Mouse (Mus musculus): ENCODE results near the gene Btbd35f14.
"Not testable (repeated sequence)": the region's sequence is repeated elsewhere in the genome, so short reads cannot be mapped to it uniquely, and the experiment has no call there.

The Btbd35f14 gene

GRCm38 (mm10) chrX:33702249-33702648, at the start of gene Btbd35f14:
Gene Btbd35f14, minus strand, starts transcription at chrX:33702349.
- not testable (repeated sequence) for DNase-seq (ENCODE audit: low read depth)

- DNase-seq (ENCODE audit: low read depth): not testable (repeated sequence)
Measured at GRCm38 (mm10) chrX:33656872-33657271, 45.3 kb downstream of the Btbd35f14 start, which contains the start of gene Btbd35f13. Gene Btbd35f13, plus strand, starts transcription at chrX:33657172.

All from NIH3T3 (cell line).